ENCODE assay signal across 25 mouse cellular contexts in the genomic region with DNA sequence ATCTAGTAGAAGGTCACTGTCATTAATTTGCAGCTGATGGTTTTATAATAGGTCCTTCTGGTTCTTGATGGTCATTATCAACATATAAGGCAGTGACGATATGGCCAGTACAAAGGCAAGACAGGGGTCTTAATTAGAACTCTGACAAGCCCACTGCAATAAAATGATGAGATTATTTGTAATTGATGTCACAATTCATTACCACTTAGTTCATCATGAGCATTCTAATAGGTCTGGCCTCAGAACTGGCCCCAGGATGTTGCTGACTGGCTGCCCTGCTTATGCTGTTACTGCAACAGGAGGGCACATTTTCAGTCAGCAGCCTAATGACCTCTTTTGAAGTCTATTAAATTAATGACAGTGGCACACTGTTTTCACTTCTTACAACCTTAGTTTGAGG.
"Had no signal": no experiment of that assay in that cellular context is flagged by ENCODE, and none has a peak within 500 bp of the region (broad histone marks: within the 10 kb centered on the region; RNA-seq: fewer than 3 reads in every experiment).

No protein-coding gene starts in this region.

- H3K4me3 ChIP-seq: heart, adult 2 months; heart, embryonic 13.5 days; heart, embryonic 15.5 days; hindbrain, embryonic 13.5 days; hindbrain, embryonic 15.5 days; intestine, embryonic 15.5 days; limb, embryonic 13.5 days; limb, embryonic 15.5 days; liver, embryonic 13.5 days had no signal

- H3K27ac ChIP-seq: heart, adult 2 months; heart, embryonic 13.5 days; heart, embryonic 15.5 days; hindbrain, embryonic 13.5 days; hindbrain, embryonic 15.5 days; intestine, embryonic 15.5 days; limb, embryonic 13.5 days; limb, embryonic 15.5 days; liver, embryonic 13.5 days had no signal

- H3K4me1 ChIP-seq: heart, embryonic 13.5 days; heart, embryonic 15.5 days; hindbrain, embryonic 13.5 days; hindbrain, embryonic 15.5 days; intestine, embryonic 15.5 days; limb, embryonic 13.5 days; limb, embryonic 15.5 days; liver, embryonic 13.5 days had no signal

- H3K9ac ChIP-seq: heart, embryonic 13.5 days; heart, embryonic 15.5 days; hindbrain, embryonic 13.5 days; hindbrain, embryonic 15.5 days; intestine, embryonic 15.5 days; limb, embryonic 13.5 days; limb, embryonic 15.5 days; liver, embryonic 13.5 days had no signal

- DNase-seq: gastrocnemius, postnatal 14 days; gastrocnemius, postnatal 36 days; heart, adult 11 months; heart, adult 2 months; heart, postnatal 14 days; heart, postnatal 36 days; kidney, adult 18-20 months; kidney, adult 8-10 months; kidney, postnatal 10 days; kidney, postnatal 25 days; kidney, postnatal 4 days; layer of hippocampus, adult 9-11 months; layer of hippocampus, postnatal 36 days; left cerebral cortex, postnatal 4 days; liver, embryonic 13.5 days had no signal

- H3K9me3 ChIP-seq: heart, embryonic 13.5 days; heart, embryonic 15.5 days; hindbrain, embryonic 13.5 days; hindbrain, embryonic 15.5 days; intestine, embryonic 15.5 days; limb, embryonic 13.5 days; limb, embryonic 15.5 days; liver, embryonic 13.5 days had no signal

- H3K4me2 ChIP-seq: heart, embryonic 11.5 days; heart, embryonic 13.5 days; heart, embryonic 15.5 days; hindbrain, embryonic 13.5 days; hindbrain, embryonic 15.5 days; intestine, embryonic 15.5 days; limb, embryonic 13.5 days; limb, embryonic 15.5 days; liver, embryonic 13.5 days had no signal

- ATAC-seq: inflammation-experienced regulatory T-cells, adult 6 months; intestine, embryonic 15.5 days; intestine, postnatal 0 days had no signal

- H3K27me3 ChIP-seq: heart, embryonic 13.5 days; heart, embryonic 15.5 days; hindbrain, embryonic 13.5 days; hindbrain, embryonic 15.5 days; intestine, embryonic 15.5 days; limb, embryonic 13.5 days; limb, embryonic 15.5 days; liver, embryonic 13.5 days had no signal
